Mouse (Mus musculus): Measurements from ENCODE around the gene Nkx6-2. TPM values are rescaled to one million over a fixed set of nuclear protein-coding genes. Genes with fewer than 3 reads are reported as not detected.

Gene Nkx6-2
- polyA plus RNA-seq, 1 experiment from 2014 or later: 9.3 TPM

GRCm38 (mm10) chr7:139564161-139564560 is 18.4 kb downstream of the Nkx6-2 start:
- Histone ChIP-seq H3K9ac (no peak overlapping the region), H3K4me1 (replicated peaks) (peaks cover 9% of the 10 kb centered on the region; the same call in 1 of the 2 replicates), H3K4me2 (no peak overlapping the region), H3K27me3 (peaks cover 24% of the 10 kb centered on the region), H3K9me3 (no peaks in the 10 kb centered on the region), H3K4me3 (no peak overlapping the region), H3K36me3 (no peaks in the 10 kb centered on the region), H3K27ac (replicated peaks) (no peak overlapping the region)
- 92% methylated on average over 2 of the region's 2 CpGs for WGBS
- ATAC-seq (ENCODE audit: low FRiP score, low read depth): no peak

- no peak for ATAC-seq (ENCODE audit: low FRiP score, low read depth)
- Histone ChIP-seq H3K9me3 (no peaks in the 10 kb centered on the region), H3K27me3 (peaks cover 29% of the 10 kb centered on the region), H3K9ac (no peak overlapping the region), H3K27ac (replicated peaks) (no peak overlapping the region), H3K4me2 (no peak overlapping the region), H3K36me3 (no peaks in the 10 kb centered on the region), H3K4me3 (no peak overlapping the region), H3K4me1 (replicated peaks) (peaks cover 9% of the 10 kb centered on the region; the same call in 1 of the 2 replicates)
- 61% methylated on average over 4 of the region's 4 CpGs for WGBS
These were observed 19.2 kb downstream of the Nkx6-2 start for GRCm38 (mm10) chr7:139563425-139563824.

- H3K27me3 ChIP-seq: peaks cover 36% of the 10 kb centered on the region
- no peak overlapping the region for H3K27ac ChIP-seq (replicated peaks)
- no peak overlapping the region for H3K4me2 ChIP-seq
- 94% methylated on average over 10 of the region's 10 CpGs for WGBS
- H3K36me3 ChIP-seq: no peaks in the 10 kb centered on the region
- no peak for ATAC-seq (ENCODE audit: low FRiP score, low read depth)
- no peaks in the 10 kb centered on the region for H3K4me1 ChIP-seq (replicated peaks)
- H3K9ac ChIP-seq: no peak overlapping the region
- H3K9me3 ChIP-seq: no peaks in the 10 kb centered on the region
- no peak overlapping the region for H3K4me3 ChIP-seq
These were observed 22.9 kb downstream of the Nkx6-2 start for GRCm38 (mm10) chr7:139559659-139560058.

- H3K4me2 ChIP-seq: no peak overlapping the region
- 34% methylated on average over 10 of the region's 10 CpGs for WGBS
- H3K27ac ChIP-seq (replicated peaks): no peak overlapping the region
- no peak overlapping the region for H3K9ac ChIP-seq
- ATAC-seq (ENCODE audit: low FRiP score, low read depth): no peak
- peaks cover 51% of the 10 kb centered on the region for H3K27me3 ChIP-seq
- H3K36me3 ChIP-seq: no peaks in the 10 kb centered on the region
- no peaks in the 10 kb centered on the region for H3K9me3 ChIP-seq
- no peaks in the 10 kb centered on the region for H3K4me1 ChIP-seq (replicated peaks)
- no peak overlapping the region for H3K4me3 ChIP-seq
These were observed 25.7 kb downstream of the Nkx6-2 start for GRCm38 (mm10) chr7:139556746-139557526.

GRCm38 (mm10) chr7:139556331-139556730 is 26.3 kb downstream of the Nkx6-2 start:
- WGBS: 32% methylated on average over 5 of the region's 5 CpGs
- Histone ChIP-seq H3K36me3 (no peaks in the 10 kb centered on the region), H3K9ac (no peak overlapping the region), H3K9me3 (no peaks in the 10 kb centered on the region), H3K4me2 (no peak overlapping the region), H3K4me3 (no peak overlapping the region), H3K4me1 (replicated peaks) (no peaks in the 10 kb centered on the region), H3K27ac (replicated peaks) (no peak overlapping the region), H3K27me3 (peaks cover 56% of the 10 kb centered on the region)
- ATAC-seq (ENCODE audit: low FRiP score, low read depth): no peak

GRCm38 (mm10) chr7:139551519-139551918 is 31.1 kb downstream of the Nkx6-2 start:
- peaks cover 77% of the 10 kb centered on the region for H3K27me3 ChIP-seq
- WGBS: 42% methylated on average over 2 of the region's 2 CpGs

GRCm38 (mm10) chr7:139550086-139550783 is 32.4 kb downstream of the Nkx6-2 start:
- no peak overlapping the region for H3K9ac ChIP-seq
- H3K4me1 ChIP-seq (replicated peaks): peaks cover 8% of the 10 kb centered on the region
- no peaks in the 10 kb centered on the region for H3K9me3 ChIP-seq
- H3K27ac ChIP-seq (replicated peaks): no peak overlapping the region
- no peak for ATAC-seq (ENCODE audit: low FRiP score, low read depth)
- 58% methylated on average over 3 of the region's 3 CpGs for WGBS
- no peaks in the 10 kb centered on the region for H3K36me3 ChIP-seq
- H3K4me3 ChIP-seq: no peak overlapping the region
- no peak overlapping the region for H3K4me2 ChIP-seq
- peaks cover 73% of the 10 kb centered on the region for H3K27me3 ChIP-seq

More at GRCm38 (mm10) chr7:139551519-139551918, 31.1 kb downstream of the Nkx6-2 start:
- Histone ChIP-seq H3K4me3 (no peak overlapping the region), H3K4me2 (no peak overlapping the region), H3K36me3 (no peaks in the 10 kb centered on the region), H3K9ac (no peak overlapping the region), H3K27ac (replicated peaks) (no peak overlapping the region), H3K9me3 (no peaks in the 10 kb centered on the region), H3K4me1 (replicated peaks) (no peaks in the 10 kb centered on the region)
- no peak for ATAC-seq (ENCODE audit: low FRiP score, low read depth)

- Histone ChIP-seq H3K4me3 (no peak overlapping the region), H3K27ac (replicated peaks) (no peak overlapping the region), H3K27me3 (peaks cover 70% of the 10 kb centered on the region), H3K9me3 (no peaks in the 10 kb centered on the region), H3K9ac (no peak overlapping the region), H3K36me3 (no peaks in the 10 kb centered on the region), H3K4me1 (replicated peaks) (peaks cover 20% of the 10 kb centered on the region), H3K4me2 (no peak overlapping the region)
- no peak for ATAC-seq (ENCODE audit: low FRiP score, low read depth)
- WGBS: 91% methylated on average over 2 of the region's 2 CpGs
These were observed 35.3 kb downstream of the Nkx6-2 start for GRCm38 (mm10) chr7:139547325-139547724.

- no peak overlapping the region for H3K4me3 ChIP-seq
- no peaks in the 10 kb centered on the region for H3K36me3 ChIP-seq
- 19% methylated on average over 12 of the region's 12 CpGs for WGBS
- peak; percentile 90 for ATAC-seq (ENCODE audit: low FRiP score, low read depth)
- H3K9me3 ChIP-seq: no peaks in the 10 kb centered on the region
- H3K4me2 ChIP-seq: no peak overlapping the region
- H3K27ac ChIP-seq (replicated peaks): peak overlapping the region; percentile 52
- H3K4me1 ChIP-seq (replicated peaks): peaks cover 20% of the 10 kb centered on the region
- no peak overlapping the region for H3K9ac ChIP-seq
- peaks cover 69% of the 10 kb centered on the region for H3K27me3 ChIP-seq
These were observed 37.6 kb downstream of the Nkx6-2 start for GRCm38 (mm10) chr7:139544706-139545625.

- no peak overlapping the region for H3K4me2 ChIP-seq
- H3K4me3 ChIP-seq: no peak overlapping the region
- peaks cover 24% of the 10 kb centered on the region for H3K4me1 ChIP-seq (replicated peaks)
- no peak overlapping the region for H3K27ac ChIP-seq (replicated peaks)
- no peak for ATAC-seq (ENCODE audit: low FRiP score, low read depth)
- H3K27me3 ChIP-seq: peaks cover 69% of the 10 kb centered on the region
- 81% methylated on average over 6 of the region's 6 CpGs for WGBS
- H3K36me3 ChIP-seq: no peaks in the 10 kb centered on the region
- no peak overlapping the region for H3K9ac ChIP-seq
- H3K9me3 ChIP-seq: no peaks in the 10 kb centered on the region
These were observed 41.2 kb downstream of the Nkx6-2 start for GRCm38 (mm10) chr7:139541422-139541821.

GRCm38 (mm10) chr7:139540601-139541000 is 42.0 kb downstream of the Nkx6-2 start:
- H3K9ac ChIP-seq: no peak overlapping the region
- H3K9me3 ChIP-seq: no peaks in the 10 kb centered on the region
- no peak overlapping the region for H3K4me3 ChIP-seq
- no peaks in the 10 kb centered on the region for H3K36me3 ChIP-seq
- H3K4me1 ChIP-seq (replicated peaks): peaks cover 20% of the 10 kb centered on the region
- 88% methylated on average over 1 of the region's 1 CpGs for WGBS
- H3K4me2 ChIP-seq: no peak overlapping the region
- ATAC-seq (ENCODE audit: low FRiP score, low read depth): no peak
- H3K27ac ChIP-seq (replicated peaks): no peak overlapping the region
- H3K27me3 ChIP-seq: peaks cover 77% of the 10 kb centered on the region
